Mouse (Mus musculus) intestine, embryonic 14.5 days (tissue): ENCODE measurements at regions not wholly inside any gene's neighbourhood (a gene's known extent, or its start where the extent isn't known, plus 50 kb on each side); places are given as distances from the start of the nearest gene placed in this dataset.
"Not testable (repeated sequence)": the region's sequence is repeated elsewhere in the genome, so short reads cannot be mapped to it uniquely, and the experiment has no call there.

ENCODE experiments used
- ATAC-seq: fragments of 200-750 bp; cut with Nextera tagmentation; replicated peaks from 2 replicates; pipeline ENCODE4 v1.8.0; 2017; ENCODE audit warnings: low read depth, moderate number of reproducible peaks, moderate TSS enrichment, moderate library complexity; ENCODE audit not compliant: low FRiP score, low TSS enrichment
- DNase-seq: peaks from one replicate; pipeline ENCODE4 v3.0.0-alpha.2; 2018; ENCODE audit warnings: low spot score
- H3K27ac ChIP-seq: fragments of 300-500 bp; sonication (generic); 2 replicates; pipeline ENCODE4 v1.5.1; 2014; ENCODE audit warnings: low read depth, mild to moderate bottlenecking, control low read depth
- H3K27me3 ChIP-seq: fragments of 300-500 bp; sonication (generic); replicated peaks from 2 replicates; pipeline ENCODE4 v1.6.1; 2014; ENCODE audit warnings: low read length, control low read depth; ENCODE audit not compliant: control insufficient read depth, insufficient read depth
- H3K36me3 ChIP-seq: fragments of 300-500 bp; sonication (generic); 2 replicates; pipeline ENCODE4 v1.6.1; 2014; ENCODE audit warnings: low read length, control low read depth; ENCODE audit not compliant: control insufficient read depth, insufficient read depth
- H3K4me1 ChIP-seq: fragments of 300-500 bp; sonication (generic); replicated peaks from 2 replicates; pipeline ENCODE4 v1.6.1; 2014; ENCODE audit warnings: low read length, control low read depth, mixed read lengths; ENCODE audit not compliant: control insufficient read depth, insufficient read depth
- H3K4me2 ChIP-seq: fragments of 300-500 bp; sonication (generic); 2 replicates; pipeline ENCODE4 v1.6.1; 2014; ENCODE audit warnings: low read length
- H3K4me3 ChIP-seq: fragments of 300-500 bp; sonication (generic); 2 replicates; pipeline ENCODE4 v1.5.1; 2014; ENCODE audit warnings: low read depth, low read length, control low read depth, mixed read lengths
- H3K9ac ChIP-seq: fragments of 300-500 bp; sonication (generic); 2 replicates; pipeline ENCODE4 v1.6.1; 2014; ENCODE audit warnings: mild to moderate bottlenecking, low read length
- H3K9me3 ChIP-seq: fragments of 300-500 bp; sonication (generic); 2 replicates; pipeline ENCODE4 v1.6.1; 2016; ENCODE audit warnings: low read length, control low read depth; ENCODE audit not compliant: control insufficient read depth
- WGBS: fragments of 180-500 bp; shearing (Covaris S2); extraction: QIAGEN DNeasy Blood & Tissue Kit; methylation state at CpG from one replicate; pipeline ENCODE4 v1.1.7; 2014; 5-methylcytosine and 5-hydroxymethylcytosine counted together

DNA sequence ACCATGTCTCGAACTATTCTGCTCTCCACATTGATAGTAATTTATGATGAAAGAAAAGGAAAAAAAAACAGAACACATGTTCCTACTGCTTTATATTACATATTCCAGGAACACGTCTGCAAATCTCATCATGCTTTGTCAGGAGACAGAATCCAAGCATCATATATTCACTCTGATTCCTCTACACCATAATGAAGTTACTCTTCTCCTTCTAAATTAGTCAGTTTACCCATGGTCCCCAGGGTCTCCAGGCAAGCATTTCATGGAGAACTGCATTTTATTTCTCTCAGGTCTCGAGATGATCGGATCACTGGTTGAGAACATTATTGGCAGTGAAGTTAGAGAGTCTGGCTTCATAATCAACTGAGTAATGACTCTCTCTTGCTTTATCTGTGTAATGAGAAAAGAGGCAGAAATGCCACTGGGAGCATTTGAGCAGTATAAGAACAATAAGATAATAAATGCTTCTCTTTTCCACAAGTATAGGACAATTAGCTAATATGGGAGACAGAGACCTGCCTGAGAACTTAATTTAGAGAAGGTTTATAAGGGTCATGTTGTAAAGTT, 97.8 kb upstream of the Prl start:
- Histone ChIP-seq H3K36me3 (no peaks in the 10 kb centered on the region), H3K4me2 (no peak overlapping the region), H3K4me1 (no peaks in the 10 kb centered on the region), H3K27ac (no peak overlapping the region), H3K9ac (no peak overlapping the region), H3K4me3 (no peak overlapping the region), H3K9me3 (no peaks in the 10 kb centered on the region), H3K27me3 (no peaks in the 10 kb centered on the region)
- WGBS: 84% methylated on average over 4 of the region's 4 CpGs
- DNase-seq (no peak), ATAC-seq (no peak)

DNA sequence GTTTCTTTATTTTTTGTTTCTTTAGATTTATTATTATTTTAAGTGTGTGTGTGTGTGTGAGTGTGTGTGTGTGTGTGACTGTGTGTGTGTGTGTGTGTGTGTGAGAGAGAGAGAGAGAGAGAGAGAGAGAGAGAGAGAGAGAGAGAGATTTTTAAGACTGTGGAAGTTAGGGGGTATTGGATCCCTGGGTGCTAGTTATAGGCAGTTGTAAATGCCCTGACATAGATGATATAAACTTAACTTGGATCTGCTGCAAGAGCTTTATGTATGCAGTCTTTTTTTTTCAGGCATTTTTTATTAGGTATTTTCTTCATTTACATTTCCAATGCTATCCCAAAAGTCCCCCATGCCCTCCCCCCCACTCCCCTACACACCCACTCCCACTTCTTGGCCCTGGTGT, 96.8 kb upstream of the Prl start:
- not testable (repeated sequence) for ATAC-seq, H3K36me3 ChIP-seq, H3K4me2 ChIP-seq, H3K4me3 ChIP-seq, H3K9ac ChIP-seq, H3K9me3 ChIP-seq, H3K4me1 ChIP-seq, DNase-seq, H3K27ac ChIP-seq, H3K27me3 ChIP-seq

DNA sequence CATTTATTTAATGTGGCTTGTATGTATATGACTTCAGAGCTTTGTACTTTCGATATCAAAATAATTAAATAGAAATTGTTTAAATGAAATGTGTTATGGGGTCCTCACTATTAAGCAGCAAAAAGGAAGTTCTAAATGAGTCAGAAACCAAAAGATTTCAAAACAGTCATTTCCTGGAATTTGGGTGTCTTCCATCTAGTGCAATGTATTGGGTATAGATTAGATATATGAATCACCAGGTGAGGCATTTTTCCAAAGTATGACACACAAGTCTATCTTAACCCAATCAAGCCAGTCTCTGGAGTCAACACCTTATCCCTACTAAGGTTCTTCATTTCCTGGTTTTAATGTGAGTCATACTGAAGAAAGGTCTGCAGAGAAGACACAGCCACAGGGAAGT, 81.3 kb upstream of the Prl start:
- no peak overlapping the region for H3K27ac ChIP-seq
- no peaks in the 10 kb centered on the region for H3K9me3 ChIP-seq
- H3K27me3 ChIP-seq: no peaks in the 10 kb centered on the region
- H3K4me3 ChIP-seq: no peak overlapping the region
- no peak for DNase-seq
- no peak for ATAC-seq
- no peak overlapping the region for H3K4me2 ChIP-seq
- 95% methylated on average over 1 of the region's 1 CpGs for WGBS
- no peak overlapping the region for H3K9ac ChIP-seq
- no peaks in the 10 kb centered on the region for H3K36me3 ChIP-seq
- H3K4me1 ChIP-seq: no peaks in the 10 kb centered on the region

- ATAC-seq (no peak), DNase-seq (no peak)
- H3K4me1 ChIP-seq: no peaks in the 10 kb centered on the region
- H3K4me3 ChIP-seq: no peak overlapping the region
- 79% methylated on average over 1 of the region's 1 CpGs for WGBS
- no peaks in the 10 kb centered on the region for H3K27me3 ChIP-seq
- no peak overlapping the region for H3K27ac ChIP-seq
- no peaks in the 10 kb centered on the region for H3K36me3 ChIP-seq
- no peaks in the 10 kb centered on the region for H3K9me3 ChIP-seq
- H3K4me2 ChIP-seq: no peak overlapping the region
- no peak overlapping the region for H3K9ac ChIP-seq
Observed at GRCm38 (mm10) chr13:26980475-26980874, 76.9 kb upstream of the Prl start.
